Mouse (Mus musculus) neural tube, embryonic 13.5 days (tissue): ENCODE data around the gene Amn. TPM values are rescaled to one million over a fixed set of nuclear protein-coding genes. Genes with fewer than 3 reads are reported as not detected.

ENCODE experiments used
- ATAC-seq: fragments of 200-750 bp; cut with Nextera tagmentation; 2 replicates; pipeline ENCODE4 v1.8.0; 2017; ENCODE audit warnings: low read depth, mild to moderate bottlenecking, moderate TSS enrichment, moderate library complexity
- H3K27ac ChIP-seq: fragments of 300-500 bp; sonication (generic); replicated peaks from 2 replicates; pipeline ENCODE4 v1.5.1; 2015; ENCODE audit warnings: moderate library complexity, mild to moderate bottlenecking, inconsistent platforms
- H3K27me3 ChIP-seq: fragments of 300-500 bp; sonication (generic); 2 replicates; pipeline ENCODE4 v1.6.1; 2015; ENCODE audit warnings: mild to moderate bottlenecking, inconsistent platforms
- H3K36me3 ChIP-seq: fragments of 300-500 bp; sonication (generic); 2 replicates; pipeline ENCODE4 v1.6.1; 2015; ENCODE audit warnings: mild to moderate bottlenecking, inconsistent platforms
- H3K4me1 ChIP-seq: fragments of 300-500 bp; sonication (generic); replicated peaks from 2 replicates; pipeline ENCODE4 v1.6.1; 2015; ENCODE audit warnings: inconsistent platforms
- H3K4me2 ChIP-seq: fragments of 300-500 bp; sonication (generic); 2 replicates; pipeline ENCODE4 v1.6.1; 2015; ENCODE audit warnings: inconsistent platforms, mild to moderate bottlenecking, moderate library complexity
- H3K4me3 ChIP-seq: fragments of 300-500 bp; sonication (generic); 2 replicates; pipeline ENCODE4 v1.5.1; 2015; ENCODE audit warnings: mild to moderate bottlenecking, inconsistent platforms
- H3K9ac ChIP-seq: fragments of 300-500 bp; sonication (generic); 2 replicates; pipeline ENCODE4 v1.6.1; 2015; ENCODE audit warnings: moderate library complexity, mild to moderate bottlenecking, inconsistent platforms
- H3K9me3 ChIP-seq: fragments of 300-500 bp; sonication (generic); 2 replicates; pipeline ENCODE4 v1.6.1; 2016; ENCODE audit warnings: inconsistent platforms
- whole genome bisulfite sequencing: fragments of 180-500 bp; shearing (Covaris S2); methylation state at CpG from one replicate; pipeline ENCODE4 v1.1.7; 2015; 5-methylcytosine and 5-hydroxymethylcytosine counted together
- polyA plus RNA-seq: library from polyadenylated mRNA; unstranded; fragments of >200 nt; fragmentation: Nextera tagmentation; extraction: Ambion mirVana; gene quantifications from 2 replicates; pipeline ENCODE4 v1.2.1, GENCODE M21; 2015

The Amn gene
- polyA plus RNA-seq, 1 experiment from 2014 or later: 5.1 TPM

- WGBS: 18% methylated on average over 8 of the region's 8 CpGs
- Histone ChIP-seq H3K9ac (no peak overlapping the region), H3K4me3 (no peak overlapping the region), H3K4me2 (no peak overlapping the region), H3K9me3 (no peaks in the 10 kb centered on the region), H3K27ac (no peak overlapping the region), H3K27me3 (peaks cover 89% of the 10 kb centered on the region), H3K4me1 (peaks cover 21% of the 10 kb centered on the region), H3K36me3 (no peaks in the 10 kb centered on the region)
- no peak for ATAC-seq
Observed at GRCm38 (mm10) chr12:111271966-111272365, 1.1 kb downstream of the Amn start.

DNA sequence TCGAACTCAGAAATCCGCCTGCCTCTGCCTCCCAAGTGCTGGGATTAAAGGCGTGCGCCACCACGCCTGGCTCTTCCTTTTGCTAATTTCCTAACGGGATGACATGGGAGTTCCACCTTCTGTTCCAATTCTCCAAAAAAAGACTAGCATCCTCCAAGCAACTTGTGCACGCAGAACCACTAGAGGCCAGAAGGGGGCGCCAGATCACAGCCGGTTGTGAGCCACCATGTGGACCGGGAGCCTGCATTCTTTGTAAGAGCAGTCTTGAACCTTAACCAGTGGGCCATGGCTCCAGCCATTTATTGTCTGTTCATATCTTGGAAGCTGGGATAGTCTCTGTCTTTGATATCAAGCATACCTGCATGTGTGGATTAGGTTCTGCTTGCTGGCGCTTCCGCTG is 1.5 kb downstream of the Amn start:
- Histone ChIP-seq H3K9ac (no peak overlapping the region), H3K9me3 (no peaks in the 10 kb centered on the region), H3K27ac (no peak overlapping the region), H3K4me2 (no peak overlapping the region), H3K4me1 (peaks cover 21% of the 10 kb centered on the region), H3K27me3 (peaks cover 93% of the 10 kb centered on the region), H3K4me3 (no peak overlapping the region), H3K36me3 (no peaks in the 10 kb centered on the region)
- 18% methylated on average over 12 of the region's 12 CpGs for WGBS
- ATAC-seq: no peak

DNA sequence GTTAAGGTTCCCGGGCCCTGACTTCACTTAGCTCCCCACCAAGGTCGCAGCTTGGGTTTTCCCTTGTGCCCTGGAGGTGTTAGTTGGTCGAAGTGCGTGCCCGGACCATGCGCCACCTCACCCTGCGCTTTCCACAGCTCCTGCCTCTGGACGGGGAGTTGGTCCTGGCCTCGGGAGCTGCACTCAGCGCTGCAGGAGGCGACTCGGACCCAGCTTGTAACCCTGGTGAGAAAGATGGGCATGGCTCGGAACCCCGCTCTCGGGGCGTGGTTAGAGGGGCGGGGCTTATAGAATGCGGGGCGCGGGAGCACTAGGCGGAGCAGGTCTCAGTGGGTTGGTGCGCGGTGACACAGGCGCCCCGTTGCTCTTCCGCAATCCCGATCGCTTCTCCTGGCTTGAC is 3.1 kb downstream of the Amn start:
- Histone ChIP-seq H3K27me3 (peaks cover 88% of the 10 kb centered on the region), H3K4me2 (peak overlapping the region; percentile 73), H3K36me3 (no peaks in the 10 kb centered on the region), H3K9me3 (0 out of 2 replicates have a peak, but pooled peaks cover 7% of the 10 kb centered on the region), H3K4me3 (peak overlapping the region; percentile 42), H3K4me1 (peaks cover 21% of the 10 kb centered on the region), H3K27ac (no peak overlapping the region), H3K9ac (peak overlapping the region; percentile 63)
- ATAC-seq: peak; percentile 40; the same call in 1 of the 2 replicates
- 4% methylated on average over 28 of the region's 28 CpGs for WGBS

DNA sequence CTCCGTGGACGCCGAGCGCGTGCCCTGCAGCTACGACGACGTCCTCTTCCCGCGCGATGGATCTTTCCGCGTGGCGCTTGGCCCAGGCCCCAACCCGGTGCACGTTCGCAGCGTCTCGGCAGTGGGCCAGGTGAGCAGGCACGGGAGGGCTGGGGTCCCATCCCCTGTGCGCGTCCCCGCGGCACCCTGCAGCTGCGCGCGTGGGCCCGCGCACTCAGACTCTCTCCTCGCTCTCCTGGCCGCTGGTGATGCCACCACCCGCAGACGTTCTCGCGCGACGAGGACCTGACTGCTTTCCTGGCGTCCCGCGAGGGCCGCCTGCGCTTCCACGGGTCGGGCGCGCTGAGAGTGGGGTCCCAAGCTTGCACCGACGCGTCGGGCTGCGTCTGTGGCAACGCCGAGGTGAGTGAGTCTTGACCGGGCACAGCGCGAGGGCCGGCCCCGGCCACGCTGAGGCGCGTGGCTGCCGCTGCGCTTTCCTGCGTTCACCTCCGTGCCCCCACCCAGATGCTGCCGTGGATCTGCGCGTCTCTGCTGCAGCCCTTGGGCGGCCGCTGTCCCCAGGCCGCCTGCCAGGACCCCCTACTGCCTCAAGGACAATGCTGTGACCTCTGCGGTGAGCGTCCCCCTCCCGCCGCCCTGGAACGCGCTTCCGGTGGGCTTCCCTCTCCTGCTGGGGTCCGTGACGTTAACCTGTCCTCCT is 3.7 kb downstream of the Amn start:
- H3K4me1 ChIP-seq: peaks cover 21% of the 10 kb centered on the region
- peak overlapping the region; percentile 73 for H3K4me2 ChIP-seq
- no peaks in the 10 kb centered on the region for H3K36me3 ChIP-seq
- 0 out of 2 replicates have a peak, but pooled peaks cover 11% of the 10 kb centered on the region for H3K9me3 ChIP-seq
- H3K4me3 ChIP-seq: peak overlapping the region; percentile 42
- H3K9ac ChIP-seq: peak overlapping the region; percentile 63
- peaks cover 82% of the 10 kb centered on the region for H3K27me3 ChIP-seq
- WGBS: 3% methylated on average over 79 of the region's 80 CpGs
- H3K27ac ChIP-seq: no peak overlapping the region
- peak; percentile 21 for ATAC-seq

DNA sequence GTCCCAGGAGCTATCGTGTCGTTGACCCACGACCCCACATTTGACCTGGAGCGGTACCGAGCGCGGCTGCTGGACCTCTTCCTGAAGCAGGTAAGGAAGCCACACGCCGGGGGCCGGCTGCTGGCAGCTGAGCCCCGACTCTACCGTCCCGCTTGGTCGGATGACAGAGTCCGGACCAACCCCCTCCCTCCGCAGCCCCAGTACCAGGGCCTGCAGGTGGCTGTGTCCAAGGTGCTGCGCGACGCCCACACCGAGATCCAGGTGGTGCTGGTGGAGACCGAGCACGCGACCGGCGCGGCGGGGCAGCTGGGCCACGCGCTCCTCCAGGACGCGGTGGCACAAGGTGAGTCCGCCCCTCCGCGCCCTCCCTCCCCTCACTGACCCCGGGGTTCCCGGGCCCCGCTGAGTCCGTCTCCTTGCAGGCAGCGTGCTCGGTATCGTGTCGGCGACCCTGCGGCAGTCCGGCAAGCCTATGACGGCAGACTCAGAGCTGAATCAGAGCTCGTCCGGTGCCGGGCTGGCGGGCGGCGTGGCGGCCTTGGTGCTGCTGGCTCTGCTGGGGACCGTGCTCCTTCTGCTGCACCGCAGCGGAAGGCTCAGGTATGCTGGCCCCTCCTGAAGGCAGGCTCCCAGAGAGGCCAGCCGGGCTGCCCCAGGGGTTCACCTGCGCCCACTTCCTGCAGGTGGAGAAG is 4.4 kb downstream of the Amn start:
- peak overlapping the region; percentile 42 for H3K4me3 ChIP-seq
- H3K27ac ChIP-seq: no peak overlapping the region
- no peaks in the 10 kb centered on the region for H3K36me3 ChIP-seq
- 0 out of 2 replicates have a peak, but pooled peaks cover 11% of the 10 kb centered on the region for H3K9me3 ChIP-seq
- peak overlapping the region; percentile 73 for H3K4me2 ChIP-seq
- peaks cover 21% of the 10 kb centered on the region for H3K4me1 ChIP-seq
- no peak for ATAC-seq
- peak overlapping the region; percentile 63 for H3K9ac ChIP-seq
- H3K27me3 ChIP-seq: peaks cover 75% of the 10 kb centered on the region
- under 1% methylated on average over 58 of the region's 58 CpGs for WGBS

DNA sequence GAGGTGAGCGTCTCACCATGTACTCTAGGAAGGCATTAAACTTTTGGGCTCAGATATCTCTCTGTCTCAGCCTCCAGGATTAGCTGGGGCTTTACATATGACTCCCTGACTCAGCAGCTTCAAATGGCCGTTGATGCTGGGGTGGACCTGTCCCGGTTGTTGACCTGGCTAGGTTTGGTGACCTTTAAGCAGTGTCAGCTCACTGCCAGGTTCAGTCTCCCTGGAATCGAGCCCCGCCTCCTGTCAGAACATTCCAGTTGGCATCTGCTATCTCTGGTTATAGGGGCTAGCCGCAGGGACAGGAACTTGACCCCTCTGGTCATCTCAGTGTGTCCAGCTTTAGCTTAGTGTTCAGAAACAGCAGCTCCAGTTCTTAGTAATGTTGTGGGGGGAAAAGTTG is 5.5 kb downstream of the Amn start:
- H3K27ac ChIP-seq: no peak overlapping the region
- no peaks in the 10 kb centered on the region for H3K36me3 ChIP-seq
- WGBS: 51% methylated on average over 6 of the region's 6 CpGs
- 0 out of 2 replicates have a peak, but pooled peaks cover 11% of the 10 kb centered on the region for H3K9me3 ChIP-seq
- no peak overlapping the region for H3K4me3 ChIP-seq
- H3K4me2 ChIP-seq: no peak overlapping the region
- peaks cover 21% of the 10 kb centered on the region for H3K4me1 ChIP-seq
- H3K27me3 ChIP-seq: peaks cover 64% of the 10 kb centered on the region
- ATAC-seq: no peak
- H3K9ac ChIP-seq: no peak overlapping the region

- ATAC-seq: no peak
- H3K4me2 ChIP-seq: no peak overlapping the region
- no peaks in the 10 kb centered on the region for H3K27me3 ChIP-seq
- H3K36me3 ChIP-seq: no peaks in the 10 kb centered on the region
- WGBS: 68% methylated on average over 4 of the region's 4 CpGs
- 0 out of 2 replicates have a peak, but pooled peaks cover 8% of the 10 kb centered on the region for H3K9me3 ChIP-seq
- no peak overlapping the region for H3K9ac ChIP-seq
- no peak overlapping the region for H3K27ac ChIP-seq
- H3K4me1 ChIP-seq: peaks cover 16% of the 10 kb centered on the region
- H3K4me3 ChIP-seq: no peak overlapping the region
Observed at GRCm38 (mm10) chr12:111283573-111283972, 12.7 kb downstream of the Amn start.

GRCm38 (mm10) chr12:111284532-111284931 is 13.6 kb downstream of the Amn start:
- Histone ChIP-seq H3K9ac (no peak overlapping the region), H3K9me3 (no peaks in the 10 kb centered on the region), H3K27me3 (no peaks in the 10 kb centered on the region), H3K4me3 (no peak overlapping the region), H3K4me2 (peak overlapping the region; percentile 23; the same call in 1 of the 2 replicates), H3K4me1 (peaks cover 16% of the 10 kb centered on the region), H3K27ac (no peak overlapping the region), H3K36me3 (no peaks in the 10 kb centered on the region)
- WGBS: 30% methylated on average over 10 of the region's 10 CpGs
- no peak for ATAC-seq

GRCm38 (mm10) chr12:111293025-111293424 is 22.1 kb downstream of the Amn start:
- H3K27me3 ChIP-seq: no peaks in the 10 kb centered on the region
- H3K4me2 ChIP-seq: no peak overlapping the region
- H3K4me1 ChIP-seq: no peaks in the 10 kb centered on the region
- H3K9me3 ChIP-seq: no peaks in the 10 kb centered on the region
- H3K27ac ChIP-seq: no peak overlapping the region
- 90% methylated on average over 12 of the region's 12 CpGs for WGBS
- H3K9ac ChIP-seq: no peak overlapping the region
- ATAC-seq: no peak
- H3K4me3 ChIP-seq: no peak overlapping the region
- peaks cover 80% of the 10 kb centered on the region for H3K36me3 ChIP-seq

GRCm38 (mm10) chr12:111301322-111302017 is 30.6 kb downstream of the Amn start:
- ATAC-seq: no peak
- H3K27ac ChIP-seq: no peak overlapping the region

GRCm38 (mm10) chr12:111302018-111302345 is 31.1 kb downstream of the Amn start:
- H3K27ac ChIP-seq: no peak overlapping the region
- no peaks in the 10 kb centered on the region for H3K9me3 ChIP-seq
- H3K4me3 ChIP-seq: no peak overlapping the region
- no peaks in the 10 kb centered on the region for H3K4me1 ChIP-seq
- 95% methylated on average over 14 of the region's 14 CpGs for WGBS
- no peak for ATAC-seq
- H3K36me3 ChIP-seq: peaks cover 95% of the 10 kb centered on the region
- no peak overlapping the region for H3K4me2 ChIP-seq
- no peak overlapping the region for H3K9ac ChIP-seq
- H3K27me3 ChIP-seq: no peaks in the 10 kb centered on the region

More at GRCm38 (mm10) chr12:111301322-111302017, 30.6 kb downstream of the Amn start:
- Histone ChIP-seq H3K27me3 (no peaks in the 10 kb centered on the region), H3K9me3 (no peaks in the 10 kb centered on the region), H3K9ac (no peak overlapping the region), H3K4me2 (no peak overlapping the region), H3K4me1 (no peaks in the 10 kb centered on the region), H3K36me3 (peaks cover 95% of the 10 kb centered on the region), H3K4me3 (no peak overlapping the region)
- 95% methylated on average over 27 of the region's 27 CpGs for WGBS

DNA sequence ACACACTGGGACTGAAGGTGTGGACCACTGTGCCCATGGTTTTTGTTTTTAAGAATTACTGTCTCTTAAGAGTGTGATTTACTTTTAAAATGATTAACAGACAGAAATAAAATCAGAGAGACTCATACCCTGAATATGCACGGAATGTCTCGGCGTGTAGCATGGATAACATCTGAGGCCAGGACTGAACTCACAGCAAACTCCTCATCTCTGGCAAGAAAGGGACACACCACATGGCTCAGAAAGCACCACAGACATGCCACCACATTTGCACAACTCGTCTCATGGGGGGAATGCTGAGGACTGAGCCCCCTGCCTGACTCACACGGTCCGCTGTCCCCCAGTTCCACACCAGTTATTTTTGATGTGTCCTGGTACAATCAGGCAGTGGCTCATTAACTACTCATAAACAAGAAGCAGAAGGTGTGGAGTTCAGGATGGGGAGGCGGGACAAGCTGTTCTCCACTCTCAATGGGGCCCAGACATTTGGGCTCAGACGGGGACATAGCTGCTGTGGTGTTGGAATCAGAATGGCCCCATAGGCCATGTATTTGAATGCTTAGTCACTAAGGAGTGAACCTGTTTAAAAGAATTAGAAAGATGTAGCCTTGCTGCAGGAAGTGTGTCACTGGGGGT is 32.9 kb downstream of the Amn start:
- no peak for ATAC-seq
- H3K4me2 ChIP-seq: no peak overlapping the region
- H3K27ac ChIP-seq: no peak overlapping the region
- H3K9me3 ChIP-seq: no peaks in the 10 kb centered on the region
- 88% methylated on average over 8 of the region's 8 CpGs for WGBS
- H3K4me3 ChIP-seq: no peak overlapping the region
- H3K27me3 ChIP-seq: no peaks in the 10 kb centered on the region
- peaks cover 93% of the 10 kb centered on the region for H3K36me3 ChIP-seq
- no peaks in the 10 kb centered on the region for H3K4me1 ChIP-seq
- no peak overlapping the region for H3K9ac ChIP-seq
